ENCODE assay signal across 8 mouse cellular contexts in the genomic region with DNA sequence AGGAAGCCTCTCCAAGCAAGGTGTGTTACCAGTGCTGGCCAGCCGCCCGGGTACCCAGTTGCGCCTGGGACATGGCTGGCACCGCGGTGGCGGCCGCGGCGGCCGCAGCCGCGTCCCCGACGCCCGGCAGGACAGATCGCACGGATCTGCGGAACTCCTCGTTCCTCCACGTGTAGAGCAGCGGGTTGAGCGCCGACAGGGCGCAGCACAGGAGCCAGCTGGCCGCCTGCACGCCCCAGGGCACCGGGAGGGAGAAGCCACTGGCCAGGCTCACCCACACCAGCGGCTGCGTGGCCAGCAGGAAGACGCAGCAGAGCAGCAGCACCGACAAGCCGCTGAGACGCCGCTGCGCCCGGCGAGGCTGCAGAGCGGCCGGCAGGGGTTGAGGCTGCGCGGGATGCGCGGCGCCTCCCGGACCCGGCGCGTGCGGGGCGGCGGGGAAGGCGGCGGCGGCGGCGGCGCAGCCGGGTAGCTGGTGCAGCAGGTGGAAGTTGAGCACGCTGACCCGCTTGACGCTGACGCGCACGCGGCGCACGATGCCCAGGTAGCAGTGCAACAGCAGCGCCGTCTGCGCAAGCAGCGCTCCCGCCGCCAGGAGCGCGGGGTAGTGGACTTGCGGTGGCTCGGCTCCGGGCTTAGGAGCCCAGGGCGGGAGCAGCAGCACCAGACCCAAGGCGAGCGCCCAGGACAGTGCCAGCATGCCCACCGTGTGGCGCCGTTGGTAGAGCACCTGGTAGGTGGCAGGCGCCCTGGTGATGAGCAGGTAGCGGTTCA. TPM values are rescaled to one million over a fixed set of nuclear protein-coding genes. Genes with fewer than 3 reads are reported as not detected.
A peak's percentile ranks its signal among the peaks of the same experiment; 100 is the strongest.
DNase-seq lines count a peak whose midpoint lies in the region; ATAC-seq lines count a peak whose summit lies in the region.

No protein-coding gene starts in this region.

- DNase-seq in adrenal gland, adult 2 months, result peak; percentile 63
- peak; percentile 13 for DNase-seq in cerebellum, adult 9-11 months
- DNase-seq in frontal cortex, postnatal 25 days (ENCODE audit: low spot score in 2 of 2), result peak; percentile 28
- DNase-seq in hindbrain, embryonic 14.5 days (ENCODE audit: low spot score), result peak; percentile 53
- peak; percentile 57 to 66 for DNase-seq in left cerebral cortex, postnatal 25 days (ENCODE audit: low spot score in 2 of 2)
- DNase-seq in right cerebral cortex, postnatal 14 days, result peak; percentile 45
- no peak for DNase-seq in thymus, adult 18-20 months

- under 1% methylated on average over 67 of the region's 86 CpGs for WGBS in hindbrain, embryonic 14.5 days

- peaks cover 4% of the 10 kb centered on the region; the same call in 1 of the 2 replicates for H3K4me1 ChIP-seq in hindbrain, embryonic 14.5 days (replicated peaks; ENCODE audit: control insufficient read depth, insufficient read depth, low read length)
- peaks cover 26% of the 10 kb centered on the region for H3K4me1 ChIP-seq in megakaryocyte, embryonic 14.5 days

- no peaks in the 10 kb centered on the region for H3K36me3 ChIP-seq in hindbrain, embryonic 14.5 days (replicated peaks; ENCODE audit: control insufficient read depth, insufficient read depth)
- H3K36me3 ChIP-seq in megakaryocyte, embryonic 14.5 days (replicated peaks; ENCODE audit: low read length), result no peaks in the 10 kb centered on the region

- peak overlapping the region; percentile 62 for H3K4me3 ChIP-seq in hindbrain, embryonic 14.5 days (replicated peaks; ENCODE audit: low read length)
- peak overlapping the region; percentile 88 for H3K4me3 ChIP-seq in megakaryocyte, embryonic 14.5 days (replicated peaks)

- H3K9ac ChIP-seq in hindbrain, embryonic 14.5 days, result peak overlapping the region; percentile 70

- peak overlapping the region; percentile 99 for H3K4me2 ChIP-seq in hindbrain, embryonic 14.5 days (replicated peaks)

- no peaks in the 10 kb centered on the region for H3K9me3 ChIP-seq in hindbrain, embryonic 14.5 days (ENCODE audit: control insufficient read depth, low read length)
- 0 out of 2 replicates have a peak, but pooled peaks cover 4% of the 10 kb centered on the region for H3K9me3 ChIP-seq in megakaryocyte, embryonic 14.5 days

- intact Hi-C loops in left cerebral cortex, postnatal 25 days (cut with DNase I), result loop anchor here (2.0 to 5.0 kb wide), 4 partner anchors 46 to 219 kb away; no protein-coding TSS in a partner anchor

- peaks cover 33% of the 10 kb centered on the region for H3K27me3 ChIP-seq in hindbrain, embryonic 14.5 days (ENCODE audit: control insufficient read depth, insufficient read depth, low read length)
- peaks cover 80% of the 10 kb centered on the region for H3K27me3 ChIP-seq in megakaryocyte, embryonic 14.5 days (replicated peaks)

- peak; percentile 66 for ATAC-seq in hindbrain, embryonic 14.5 days (ENCODE audit: low FRiP score)

- H3K27ac ChIP-seq in hindbrain, embryonic 14.5 days, result peak overlapping the region; percentile 62

RNA-seq across cellular contexts. Expression of a gene that starts 1.6 kb away (rescaled TPM):
- under 1 TPM; 0.52 to 0.83 TPM for total RNA-seq in adrenal gland, adult 2 months (2021)
- 1.9 and 3.1 TPM in 2 replicates for polyA plus RNA-seq in adrenal gland, adult 2 months (2012; rRNA removed)
- polyA plus RNA-seq in hindbrain, embryonic 14.5 days (2014; fragmentation: Nextera tagmentation; extraction: Ambion mirVana), result 6.8 and 7.4 TPM in 2 replicates
- total RNA-seq in left cerebral cortex, postnatal 25 days (2021), result 100 to 1,000 TPM in 1 of 2 experiments, 10 to 100 TPM in 1; 81.5 to 167 TPM
- 0.07 TPM in 1 of 2 replicates, not detected in the other for polyA plus RNA-seq in megakaryocyte, embryonic 14.5 days (2012; ENCODE audit: insufficient read depth, low replicate concordance)

Comparison
In these comparisons a context has a peak if more than half of its experiments do, and no peak if none do; other contexts are left out.
1. DNase-seq: peak in adrenal gland, adult 2 months (single experiment), cerebellum, adult 9-11 months (single experiment), frontal cortex, postnatal 25 days (2 of 2), hindbrain, embryonic 14.5 days (single experiment), left cerebral cortex, postnatal 25 days (2 of 2) and right cerebral cortex, postnatal 14 days (single experiment); none in thymus, adult 18-20 months (0 of 2).